Mouse (Mus musculus): ENCODE data around the gene Rhoc.
"Not testable (repeated sequence)": the region's sequence is repeated elsewhere in the genome, so short reads cannot be mapped to it uniquely, and the experiment has no call there.

The Rhoc gene

DNA sequence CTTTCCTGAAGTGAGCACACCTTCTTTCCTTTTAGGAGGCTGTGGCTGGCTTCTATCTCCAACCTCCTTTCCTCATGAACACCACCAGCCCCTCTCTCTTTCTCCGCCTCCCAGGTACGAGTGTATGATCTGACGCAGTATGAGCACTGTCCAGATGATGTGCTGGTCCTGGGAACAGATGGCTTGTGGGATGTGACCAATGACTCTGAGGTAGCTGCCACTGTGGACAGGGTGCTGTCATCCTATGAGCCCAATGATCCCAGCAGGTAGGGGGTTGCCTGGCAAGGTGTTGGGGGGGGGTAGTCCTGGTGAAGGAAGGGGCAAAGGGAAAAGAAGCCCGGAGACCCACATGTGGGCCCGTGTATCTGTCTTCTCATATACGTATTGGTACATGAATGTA lies 2.9 kb upstream of the Rhoc start:
- DNase-seq (ENCODE audit: low spot score) = no peak

DNA sequence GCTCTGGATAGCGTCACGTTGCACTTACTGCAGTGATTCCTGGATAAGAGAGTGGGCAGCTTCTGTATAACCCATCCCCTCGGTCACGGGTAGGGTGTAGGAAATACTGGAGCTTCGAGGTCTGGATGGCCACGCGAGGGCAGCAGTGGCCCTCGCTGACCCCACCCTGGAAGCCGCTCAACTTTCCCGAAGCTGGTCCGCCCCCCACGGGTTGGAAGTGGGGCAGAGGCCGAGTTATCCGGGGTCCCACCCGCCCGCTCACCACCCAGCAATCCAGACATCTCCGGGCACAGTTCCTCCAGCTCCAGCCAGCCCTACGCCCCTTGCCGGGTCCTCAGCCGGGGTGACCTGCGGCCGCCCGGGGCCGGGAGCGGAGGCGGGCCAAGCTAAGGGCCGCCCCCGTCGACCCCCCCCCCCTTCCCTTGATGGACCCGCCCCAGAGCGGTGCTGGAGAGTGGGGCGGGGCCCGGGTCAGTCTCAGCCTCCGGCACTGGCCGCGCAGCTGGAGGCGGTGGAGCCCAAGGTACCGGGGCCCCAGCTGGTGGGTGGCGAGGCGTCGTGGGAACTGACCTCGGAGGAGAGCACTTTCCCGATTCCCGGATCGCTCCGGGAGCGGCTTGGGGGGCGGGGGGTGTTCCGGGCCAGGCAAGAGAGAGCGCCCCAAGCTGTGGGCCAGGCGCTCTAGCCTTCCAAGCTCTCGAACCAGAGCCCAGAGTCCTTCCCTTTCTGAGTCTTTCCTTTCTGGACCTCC lies 561 bp downstream of the Rhoc start:
- peak; percentile 45 for DNase-seq (ENCODE audit: low spot score)

DNA sequence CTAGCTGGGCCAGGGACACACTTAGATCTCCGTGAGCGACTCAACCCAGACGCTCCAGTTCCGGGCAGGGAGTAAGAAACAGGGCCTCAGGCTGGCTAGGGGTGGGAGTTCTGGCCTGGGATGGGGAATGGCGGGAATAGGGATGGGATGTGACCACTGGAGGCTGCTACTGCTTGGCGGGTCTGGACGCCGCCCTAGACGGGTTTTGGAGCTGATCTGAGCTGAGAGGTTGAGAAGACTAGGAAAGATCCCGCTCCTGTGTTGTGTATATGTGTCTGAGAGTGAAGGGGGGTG lies 1.1 kb downstream of the Rhoc start:
- DNase-seq (ENCODE audit: low spot score) = no peak

DNA sequence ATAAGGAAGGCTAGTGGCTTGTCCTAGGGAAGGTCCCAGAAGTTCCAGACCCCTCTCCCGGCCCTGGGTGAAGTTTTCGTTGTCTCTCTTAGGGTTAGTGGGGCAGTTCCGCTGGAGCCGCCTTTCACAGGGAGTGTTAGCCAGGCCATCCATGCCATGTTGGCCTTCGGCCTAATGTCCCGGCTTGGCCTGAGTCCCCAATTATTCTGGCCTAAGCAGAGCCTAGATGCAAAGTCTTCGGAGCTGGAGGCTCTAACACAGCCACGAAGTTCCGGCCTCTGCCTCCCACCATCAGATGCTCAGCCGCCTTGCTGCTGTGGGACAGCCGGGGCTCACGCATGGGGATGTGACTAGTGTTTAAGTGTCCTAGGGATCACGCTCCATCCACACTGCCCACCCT lies 1.6 kb downstream of the Rhoc start:
- no peak for DNase-seq (ENCODE audit: low spot score)

DNA sequence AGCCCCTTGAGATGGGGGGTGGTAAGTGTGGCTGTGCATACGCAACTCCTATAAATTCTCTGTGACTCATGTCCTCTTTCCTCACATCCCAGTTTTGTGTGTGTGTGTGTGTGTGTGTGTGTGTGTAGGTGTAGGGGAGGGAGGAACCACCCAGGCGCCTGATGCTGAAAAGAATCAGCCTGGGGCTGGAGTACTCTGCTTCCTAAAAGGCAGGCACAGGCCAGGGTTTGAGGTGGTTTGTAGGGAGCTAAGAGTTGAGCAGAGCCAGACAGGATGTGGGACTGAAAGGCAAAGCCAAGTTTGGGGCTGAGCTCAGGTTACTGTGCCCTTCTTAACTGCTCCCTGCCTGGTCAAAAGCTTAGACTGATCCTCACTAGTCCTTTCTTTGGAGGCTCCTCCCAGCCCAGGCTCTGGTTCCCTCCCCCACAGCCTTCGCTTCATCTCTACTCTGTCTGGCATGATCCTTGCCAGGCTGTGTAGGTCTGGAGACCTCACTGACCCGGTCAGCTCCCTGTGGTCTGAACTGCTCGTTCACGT lies 2.3 kb downstream of the Rhoc start:
- no peak for DNase-seq (ENCODE audit: low spot score)

DNA sequence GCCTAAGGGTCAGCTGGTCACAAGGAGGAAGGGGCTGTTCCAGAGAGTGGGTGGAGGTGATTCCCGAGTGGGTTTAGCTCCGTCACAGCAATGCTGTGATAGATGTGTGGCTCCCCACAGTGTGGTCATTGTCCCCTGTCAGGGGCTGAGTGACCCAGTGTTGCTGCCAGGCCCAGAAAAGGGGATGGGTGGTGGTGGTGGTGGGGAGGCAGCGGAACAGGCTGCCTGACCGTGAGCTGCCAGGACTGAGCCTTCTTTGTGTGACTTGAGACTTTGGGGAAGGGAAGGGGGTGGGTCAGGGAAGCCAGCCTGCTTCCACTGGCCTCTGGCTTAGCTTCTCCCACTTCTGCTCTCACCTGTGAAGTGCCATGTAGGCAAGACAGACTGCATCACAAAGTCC lies 2.8 kb downstream of the Rhoc start:
- no peak for DNase-seq (ENCODE audit: low spot score)

DNA sequence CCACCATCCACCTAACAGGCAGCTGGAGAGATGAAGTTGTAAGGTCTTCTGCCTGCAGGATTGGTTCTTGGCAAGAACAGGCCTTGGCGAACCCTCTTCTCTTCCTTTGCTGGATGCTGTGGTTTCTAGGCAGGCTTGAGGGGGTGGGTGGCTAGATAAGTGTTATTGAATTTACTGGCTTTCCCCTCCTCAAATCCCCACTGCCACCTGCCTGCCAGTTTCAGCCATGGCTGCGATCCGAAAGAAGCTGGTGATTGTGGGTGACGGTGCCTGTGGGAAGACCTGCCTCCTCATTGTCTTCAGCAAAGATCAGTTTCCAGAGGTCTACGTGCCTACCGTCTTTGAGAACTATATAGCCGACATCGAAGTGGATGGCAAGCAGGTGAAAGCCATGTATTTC lies 3.5 kb downstream of the Rhoc start:
- DNase-seq (ENCODE audit: low spot score) = no peak

DNA sequence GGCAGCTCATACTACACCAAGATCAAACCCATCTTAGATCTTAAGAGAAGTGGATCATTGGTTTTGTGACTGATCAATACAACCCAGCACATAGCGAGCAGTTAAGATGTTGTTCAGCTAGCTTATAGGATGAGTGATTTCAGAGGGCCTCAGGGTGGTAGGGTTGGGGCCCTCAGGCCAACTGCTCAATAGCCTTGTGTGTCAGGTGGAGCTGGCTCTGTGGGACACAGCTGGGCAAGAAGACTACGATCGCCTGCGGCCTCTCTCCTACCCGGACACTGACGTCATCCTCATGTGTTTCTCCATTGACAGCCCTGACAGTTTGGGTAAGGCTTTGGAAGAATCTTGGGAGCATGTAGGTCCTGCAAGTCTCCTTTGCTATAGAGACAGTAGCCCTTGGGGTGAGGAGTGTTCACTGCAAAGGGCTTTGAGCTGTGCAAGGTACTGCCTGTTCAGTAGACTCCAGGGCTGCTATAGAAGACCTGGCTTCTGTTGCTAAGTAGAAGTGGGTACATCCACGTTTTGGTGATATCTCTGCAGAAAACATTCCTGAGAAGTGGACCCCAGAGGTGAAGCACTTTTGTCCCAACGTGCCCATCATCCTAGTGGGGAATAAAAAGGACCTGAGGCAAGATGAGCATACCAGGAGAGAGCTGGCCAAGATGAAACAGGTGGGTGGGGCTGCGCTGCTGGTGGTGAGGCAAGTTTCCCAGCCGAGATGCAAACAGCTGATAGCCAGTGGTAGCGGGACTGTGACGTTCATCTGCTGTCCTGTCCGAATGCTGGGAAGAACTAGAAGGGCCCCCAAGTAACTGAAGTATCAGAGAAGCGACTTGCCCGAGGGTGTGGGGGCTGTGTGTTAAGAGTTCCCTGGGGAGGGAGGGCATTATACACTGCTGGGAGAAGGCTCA lies 4.4 kb downstream of the Rhoc start:
- no peak for DNase-seq (ENCODE audit: low spot score)

DNA sequence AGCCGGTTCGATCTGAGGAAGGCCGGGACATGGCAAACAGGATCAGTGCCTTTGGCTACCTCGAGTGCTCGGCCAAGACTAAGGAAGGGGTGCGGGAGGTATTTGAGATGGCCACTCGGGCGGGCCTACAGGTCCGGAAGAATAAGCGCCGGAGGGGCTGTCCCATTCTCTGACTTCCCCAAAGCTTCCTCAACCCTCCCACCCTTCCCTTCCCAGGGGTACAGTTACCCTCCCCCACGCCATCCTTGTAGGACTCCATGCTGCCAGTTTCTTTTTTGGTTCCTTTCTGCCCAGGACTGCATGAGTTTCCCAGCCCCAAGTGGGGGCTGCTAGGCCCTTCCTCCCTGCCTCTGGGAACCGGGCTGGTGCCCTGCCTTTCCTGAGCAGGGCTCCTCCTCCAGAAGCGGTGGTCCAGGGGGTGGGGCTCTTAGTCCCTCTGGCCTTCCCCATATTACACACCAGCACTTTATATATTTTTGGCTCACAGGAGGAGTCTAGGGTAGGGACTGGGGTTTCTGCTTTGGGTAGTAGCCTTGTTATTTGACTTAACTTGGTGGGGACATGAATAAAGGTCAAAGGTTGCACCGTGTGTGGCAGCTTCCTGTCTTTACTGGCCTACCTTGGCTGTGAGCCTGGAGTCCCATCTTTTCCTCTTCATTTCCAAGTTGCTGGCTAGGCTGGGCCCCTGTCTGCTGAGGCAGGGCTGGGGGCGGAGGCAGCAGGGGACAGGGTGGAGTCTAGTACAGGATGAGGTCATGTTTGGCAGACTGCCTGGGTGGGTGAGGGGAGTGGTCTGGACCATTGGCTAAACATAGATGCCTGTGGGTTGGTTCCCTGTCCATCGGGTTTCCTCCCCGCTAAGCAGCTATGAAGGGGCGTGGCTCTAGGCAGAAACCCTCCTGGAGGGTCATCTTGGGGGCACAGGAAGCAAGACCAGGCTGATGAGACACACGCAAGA lies 6.0 kb downstream of the Rhoc start:
- DNase-seq (ENCODE audit: low spot score) = peak; percentile 77

DNA sequence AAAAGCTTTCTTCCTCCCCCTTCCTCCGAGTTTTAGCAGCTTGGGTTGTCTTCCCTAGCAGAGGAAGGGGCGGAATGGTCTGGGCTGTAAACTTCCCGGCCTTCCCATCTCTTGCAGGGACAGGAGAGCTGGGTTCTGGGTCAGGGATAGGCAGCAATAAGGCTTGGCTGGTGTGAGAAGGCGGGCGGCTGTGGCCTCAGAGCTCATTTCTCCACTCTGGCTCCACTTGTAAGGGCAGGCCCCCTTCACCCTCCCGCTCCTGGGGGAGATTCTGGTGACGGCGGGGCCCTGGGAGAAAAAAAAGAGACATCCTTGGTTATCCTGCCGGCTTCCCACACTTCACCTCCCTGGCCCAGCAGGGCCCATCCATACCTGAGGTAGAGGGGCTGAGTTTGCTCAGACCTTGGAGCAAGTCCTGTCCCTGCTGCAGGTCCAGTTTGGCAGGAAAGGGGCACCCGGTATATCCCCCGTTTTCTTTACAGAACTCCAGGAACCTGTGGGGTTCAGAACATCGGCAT lies 6.8 kb downstream of the Rhoc start:
- no peak for DNase-seq (ENCODE audit: low spot score)

DNA sequence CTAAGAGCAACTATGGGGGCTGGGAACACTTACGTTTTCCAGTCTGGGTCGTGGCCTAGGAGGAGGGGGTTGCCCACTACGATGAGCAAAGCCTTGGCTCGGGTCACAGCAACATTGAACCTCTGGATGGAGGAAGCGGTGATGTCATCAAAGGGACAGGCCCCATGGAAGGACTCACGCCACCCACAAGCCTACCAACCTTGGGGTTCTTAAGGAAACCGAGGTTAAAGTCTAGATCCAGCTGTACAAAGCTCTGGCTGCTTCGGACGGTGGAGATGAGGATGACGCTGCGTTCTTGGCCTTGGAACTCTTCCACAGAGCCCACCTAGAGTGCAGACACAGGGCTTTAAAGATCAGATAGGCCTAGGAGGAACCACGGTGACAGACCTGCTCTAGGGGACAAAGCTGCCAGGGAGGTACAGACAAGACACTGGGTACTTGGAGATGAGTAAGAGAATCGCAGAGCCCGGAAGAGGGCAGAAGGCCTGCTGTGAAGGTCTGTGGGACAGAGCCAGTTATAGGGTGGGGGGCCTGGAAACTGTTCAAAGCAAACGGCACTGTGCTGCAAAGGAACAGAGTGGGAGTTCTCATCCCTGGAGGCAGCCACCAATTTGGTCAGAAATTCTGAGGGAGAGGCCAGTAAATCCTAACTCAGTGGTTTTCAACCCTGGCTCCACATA lies 7.6 kb downstream of the Rhoc start:
- DNase-seq (ENCODE audit: low spot score) = no peak

DNA sequence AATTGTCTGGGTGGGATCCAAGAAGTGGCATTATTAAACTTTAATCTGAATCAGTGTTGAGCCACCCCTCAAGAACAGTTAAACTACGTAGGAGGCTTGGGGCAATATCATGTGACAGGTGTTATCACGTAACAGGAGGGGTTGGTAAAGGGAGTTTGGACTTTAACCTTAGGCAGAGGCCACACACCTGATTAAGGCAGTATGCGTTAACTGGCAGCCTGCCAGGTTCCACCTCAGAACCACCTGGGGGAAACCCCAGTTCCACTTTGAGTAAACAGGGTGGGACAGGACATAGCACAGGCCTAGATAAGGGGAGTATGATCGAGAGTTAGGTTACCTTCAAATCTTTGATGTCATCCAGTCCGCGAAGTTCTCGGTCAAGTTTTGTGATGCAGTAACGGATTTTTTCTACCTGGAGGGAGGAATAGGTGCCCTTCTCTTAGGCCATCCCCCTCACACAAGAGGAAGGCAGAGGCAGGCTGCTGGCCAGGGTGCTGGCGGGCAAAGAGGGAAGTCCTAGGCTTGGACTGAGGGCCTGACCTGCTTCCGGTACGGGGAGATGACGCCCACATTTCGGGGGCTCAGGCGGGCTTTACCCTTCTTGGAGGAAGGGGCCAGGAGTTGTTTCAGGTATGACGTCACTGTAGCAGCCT lies 8.4 kb downstream of the Rhoc start:
- no peak for DNase-seq (ENCODE audit: low spot score)

DNA sequence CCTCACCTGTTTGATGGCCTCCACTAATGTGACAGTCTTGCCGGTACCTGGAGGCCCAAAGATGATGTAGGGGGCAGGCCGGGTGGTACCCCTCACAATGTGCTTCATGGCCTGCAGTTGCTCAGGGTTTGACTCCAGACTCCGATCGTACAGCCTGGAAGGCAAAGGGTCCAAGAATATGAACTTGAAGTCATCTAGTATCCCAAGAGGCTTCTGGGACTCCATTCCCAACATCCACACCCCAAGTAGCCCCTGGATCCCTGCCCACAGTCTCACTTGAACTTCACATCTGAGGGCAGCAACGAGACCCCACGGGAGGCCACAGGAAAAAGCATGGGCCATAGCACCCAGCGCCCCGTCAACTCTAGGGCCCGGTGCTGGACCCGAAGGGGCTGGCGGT lies 12.5 kb downstream of the Rhoc start:
- DNase-seq (ENCODE audit: low spot score) = no peak

DNA sequence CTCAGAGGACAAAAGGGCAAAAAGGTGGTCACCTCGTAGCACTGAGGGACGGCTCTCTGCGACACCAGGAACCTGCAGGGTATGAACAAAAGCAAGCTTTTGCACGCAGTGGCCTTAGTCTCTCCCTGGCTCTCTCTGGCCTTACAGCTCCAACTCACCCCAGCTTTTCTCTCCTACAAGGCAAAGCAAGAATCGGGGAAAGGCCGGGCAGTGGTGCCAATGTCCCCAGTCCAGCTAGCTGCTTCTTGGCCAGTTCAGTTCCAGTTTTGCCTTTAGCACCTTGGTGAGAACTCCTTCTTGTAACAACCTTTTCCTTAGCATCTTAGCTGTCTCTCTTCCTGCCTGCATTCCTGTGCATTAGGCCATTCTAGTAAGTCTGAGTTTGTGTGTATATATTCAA lies 13.3 kb downstream of the Rhoc start:
- no peak for DNase-seq (ENCODE audit: low spot score)

DNA sequence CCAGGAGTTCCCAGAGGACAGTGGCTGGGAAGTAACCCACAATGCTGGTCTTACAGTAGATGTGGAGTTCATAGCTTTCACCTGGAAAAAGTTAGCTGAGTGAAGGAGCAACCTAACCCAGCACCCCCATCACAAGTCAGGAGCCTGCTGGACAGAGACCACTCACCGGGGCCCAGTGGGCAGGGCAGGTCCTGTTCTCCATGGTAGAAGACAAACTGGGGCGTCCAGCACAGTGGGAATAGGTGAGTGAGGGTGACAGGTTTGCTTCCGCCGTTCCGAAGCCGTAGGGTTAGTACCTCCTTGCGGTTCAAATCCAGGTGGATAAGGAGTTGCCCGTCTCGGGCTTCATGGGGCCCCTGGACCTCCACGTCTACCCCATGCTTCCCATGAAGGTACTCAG lies 16.1 kb downstream of the Rhoc start:
- no peak for DNase-seq (ENCODE audit: low spot score)

DNA sequence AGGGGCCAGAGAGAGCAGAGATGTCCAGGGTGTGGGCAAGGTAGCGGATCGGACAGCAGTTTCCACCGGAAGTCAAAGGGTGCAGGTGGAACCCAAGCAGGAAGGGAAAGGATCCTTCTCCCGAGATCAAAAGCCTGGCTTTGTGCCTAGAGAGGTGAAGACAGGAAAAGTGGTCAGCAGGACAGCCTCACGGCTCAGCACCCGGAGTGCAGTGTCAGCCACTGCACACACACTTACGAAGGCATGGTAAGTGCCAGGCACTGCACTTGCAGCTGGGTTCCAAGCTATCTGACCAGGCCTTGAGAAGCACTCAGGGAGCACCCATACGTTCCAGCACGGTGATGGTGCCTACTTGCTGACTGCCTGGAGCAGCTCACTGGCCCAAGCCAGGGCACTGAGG lies 17.4 kb downstream of the Rhoc start:
- no peak for DNase-seq (ENCODE audit: low spot score)

DNA sequence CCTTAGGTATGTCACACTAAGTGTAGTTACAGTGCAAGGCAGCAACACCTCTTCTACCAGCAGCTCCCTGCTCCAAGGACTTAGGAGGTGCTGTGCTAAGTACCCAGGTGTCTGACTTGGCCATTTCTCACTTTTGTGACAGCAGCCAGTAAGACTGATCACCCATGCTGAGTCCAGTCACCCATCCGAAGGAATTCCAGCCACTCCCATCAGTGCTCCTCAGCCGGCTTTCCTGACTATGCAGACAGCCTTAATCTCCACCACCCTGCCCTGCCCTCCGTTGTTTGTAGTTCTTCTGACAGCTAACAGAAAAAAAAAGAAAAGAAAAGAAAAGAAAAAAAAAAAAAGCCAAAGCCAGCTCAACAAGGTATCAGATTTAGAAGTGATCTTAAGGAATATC lies 23.6 kb downstream of the Rhoc start:
- no peak for DNase-seq (ENCODE audit: low spot score)

DNA sequence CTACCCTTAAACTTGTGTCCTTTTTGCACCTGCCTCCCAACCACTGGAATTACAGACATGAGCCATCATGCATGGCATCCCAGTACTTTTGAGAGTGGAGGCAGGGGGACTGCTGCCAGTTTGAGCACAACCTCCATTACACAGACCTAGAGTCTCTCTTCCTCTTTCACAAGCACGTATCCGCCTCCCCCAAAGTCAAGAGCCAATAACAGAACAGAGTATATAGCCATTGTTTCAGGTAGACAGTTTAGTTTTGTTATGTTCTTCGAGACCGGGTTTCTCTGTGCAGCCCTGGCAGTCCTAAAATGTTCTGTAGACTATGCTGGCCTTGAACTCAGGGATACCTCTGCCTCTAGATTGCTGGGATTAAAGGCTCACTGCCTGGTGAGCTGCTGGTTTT lies 24.1 kb downstream of the Rhoc start:
- no peak for DNase-seq (ENCODE audit: low spot score)

DNA sequence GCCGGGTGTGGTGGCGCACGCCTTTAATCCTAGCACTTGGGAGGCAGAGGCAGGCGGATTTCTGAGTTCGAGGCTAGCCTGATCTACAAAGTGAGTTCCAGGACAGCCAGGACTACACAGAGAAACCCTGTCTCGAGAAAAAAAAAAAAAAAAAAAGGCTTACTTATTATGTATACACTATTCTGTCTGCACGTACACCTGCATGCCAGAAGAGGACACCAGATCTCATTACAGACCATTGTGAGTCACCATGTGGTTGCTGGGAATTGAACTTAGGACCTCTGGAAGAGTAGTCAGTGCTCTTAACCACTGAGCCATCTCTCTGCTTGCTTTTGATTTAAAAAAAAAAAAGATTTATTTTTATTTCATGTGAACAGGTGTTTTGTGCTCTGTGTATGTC lies 25.1 kb downstream of the Rhoc start:
- not testable (repeated sequence) for DNase-seq (ENCODE audit: low spot score)

DNA sequence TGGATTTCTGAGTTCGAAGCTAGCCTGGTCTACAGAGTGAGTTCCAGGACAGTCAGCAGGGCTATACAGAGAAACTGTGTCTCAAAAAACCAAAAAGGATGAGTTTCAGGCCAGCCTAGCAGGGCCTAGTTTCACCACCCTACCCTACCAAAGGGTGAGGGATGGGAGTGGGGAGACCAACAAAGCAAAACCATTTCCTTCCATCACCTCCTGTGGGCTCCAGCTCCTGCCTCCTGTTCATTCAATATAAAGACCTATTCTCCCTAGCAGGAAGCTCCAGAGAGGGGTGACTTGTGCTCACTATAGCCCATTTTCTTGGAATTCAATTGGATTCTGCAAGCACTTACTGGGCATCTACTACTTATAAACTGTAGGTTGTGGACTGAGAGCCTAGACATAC lies 26.6 kb downstream of the Rhoc start:
- no peak for DNase-seq (ENCODE audit: low spot score)

DNA sequence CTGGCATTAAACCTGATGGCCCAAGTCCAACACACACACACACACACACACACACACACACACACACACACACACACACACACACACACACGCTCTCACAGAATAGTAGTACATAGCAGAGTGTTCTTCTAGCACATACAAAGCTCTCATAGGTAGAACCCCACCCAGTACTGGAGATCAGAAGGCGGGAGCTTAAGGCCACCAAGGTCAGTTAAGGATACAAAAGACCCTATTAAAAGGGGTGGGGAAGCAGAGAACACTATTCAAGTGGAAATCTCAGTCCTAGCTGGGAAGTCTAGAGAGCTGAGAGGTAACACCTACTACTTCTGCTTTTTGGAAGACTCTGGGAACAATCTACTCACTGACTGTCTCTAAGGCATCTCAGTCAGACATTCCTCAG lies 27.2 kb downstream of the Rhoc start:
- no peak for DNase-seq (ENCODE audit: low spot score)

Measured in urinary bladder, postnatal 10 days (tissue).